Mouse (Mus musculus) v-Abl transformed pro-B cells (cell line): Measurements from ENCODE around the gene Scgb1c1.

Experiments used
- in situ Hi-C, 2 experiments: fragments of 400-800 bp; cut with MboI; formaldehyde crosslinking; loops; one replicate each; pipeline ENCODE4 v1.15.1; 2025; ENCODE audit not compliant: unreplicated experiment in 2 of 2

The Scgb1c1 gene

DNA sequence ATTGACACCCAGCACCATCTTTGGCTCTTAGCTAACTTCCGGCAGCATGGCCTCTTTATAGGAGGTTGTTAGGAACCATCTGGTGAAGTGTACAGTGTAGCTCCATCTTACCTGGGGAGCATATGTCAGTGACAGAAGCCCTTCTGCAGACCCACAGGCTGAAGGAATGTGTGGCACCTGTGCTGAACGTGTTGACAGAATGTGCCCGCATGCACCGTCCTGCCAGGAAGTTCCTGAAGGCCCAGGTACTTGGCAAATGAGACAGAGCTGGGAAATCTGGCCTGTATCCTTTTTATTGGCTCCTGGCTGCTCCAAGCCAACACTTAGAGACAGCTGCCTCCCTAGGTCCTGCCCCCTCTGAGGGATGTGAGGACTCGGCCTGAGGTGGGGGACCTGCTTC lies 15.4 kb downstream of the Scgb1c1 start:
- in situ Hi-C loops: loop anchor here in 1 of 2 experiments (25.0 kb wide), 1 partner anchor 1448 kb away; no protein-coding TSS in a partner anchor

DNA sequence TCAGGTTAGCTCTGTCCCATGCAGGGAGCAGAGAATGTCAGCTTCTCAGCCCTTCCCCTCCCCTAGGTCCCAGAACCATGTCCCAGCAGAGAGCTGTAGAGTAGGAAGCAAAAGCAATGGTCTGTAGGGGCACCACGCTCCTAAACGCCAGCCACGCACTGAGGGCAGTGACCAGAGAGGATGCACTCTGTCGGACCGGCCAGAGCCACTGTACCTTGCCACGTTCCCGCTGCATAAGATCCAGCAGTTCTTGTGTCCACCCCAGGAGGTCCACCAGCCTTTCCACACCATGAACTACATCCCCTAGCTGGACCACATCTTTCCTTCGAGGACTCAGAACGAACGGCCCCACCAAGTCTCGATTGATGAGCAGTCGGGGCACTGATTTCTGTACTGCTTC lies 19.4 kb downstream of the Scgb1c1 start:
- in situ Hi-C loops: loop anchor here in 1 of 2 experiments (25.0 kb wide), 1 partner anchor 1452 kb away; no protein-coding TSS in a partner anchor

DNA sequence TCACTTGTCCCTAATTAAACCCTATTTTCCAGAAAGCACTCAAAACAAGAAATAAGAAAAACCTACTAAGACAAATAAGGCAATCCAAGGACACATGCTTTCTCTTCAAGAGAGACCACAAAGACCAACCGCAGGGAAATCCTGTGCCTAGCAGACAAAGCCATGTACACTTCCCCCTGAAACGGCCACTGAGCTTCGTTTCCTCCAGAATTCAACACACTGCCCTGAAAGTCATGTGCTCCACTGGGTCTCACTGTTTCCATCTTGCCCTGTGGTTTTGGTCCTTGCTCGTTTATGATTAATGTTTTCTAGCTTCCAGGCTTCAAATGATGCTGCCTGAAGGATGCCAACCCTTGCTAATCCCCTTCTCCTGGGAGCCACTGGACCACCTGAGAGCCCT lies 28.9 kb downstream of the Scgb1c1 start:
- in situ Hi-C loops: loop anchor here in 1 of 2 experiments (10.0 to 25.0 kb wide), 2 partner anchors 581 to 1462 kb away; partner anchors contain the start of gene Pnpla2

DNA sequence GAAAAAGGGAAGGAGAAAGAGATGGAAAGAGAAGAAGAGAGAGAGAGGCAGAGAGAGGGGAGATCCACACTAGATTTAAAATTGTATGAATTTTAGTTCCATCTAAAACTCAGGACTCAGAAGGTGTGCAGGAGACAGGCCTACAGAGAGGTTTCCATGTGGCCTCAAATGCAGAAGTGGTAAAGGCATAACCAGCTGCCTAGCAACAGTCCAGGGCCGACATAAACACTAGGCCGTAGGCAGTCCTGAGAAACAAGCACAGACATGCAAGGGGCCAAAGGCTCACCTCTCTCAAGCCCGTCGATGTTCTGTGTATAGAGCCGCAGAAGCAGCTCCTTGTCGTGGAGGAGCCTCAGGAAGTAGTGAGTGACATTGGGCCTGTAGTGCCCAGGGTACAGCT lies 32.0 kb downstream of the Scgb1c1 start:
- in situ Hi-C loops: loop anchor here in 1 of 2 experiments (10.0 to 25.0 kb wide), 2 partner anchors 577 to 1965 kb away; partner anchors contain the start of genes Bnip3 and Pnpla2

DNA sequence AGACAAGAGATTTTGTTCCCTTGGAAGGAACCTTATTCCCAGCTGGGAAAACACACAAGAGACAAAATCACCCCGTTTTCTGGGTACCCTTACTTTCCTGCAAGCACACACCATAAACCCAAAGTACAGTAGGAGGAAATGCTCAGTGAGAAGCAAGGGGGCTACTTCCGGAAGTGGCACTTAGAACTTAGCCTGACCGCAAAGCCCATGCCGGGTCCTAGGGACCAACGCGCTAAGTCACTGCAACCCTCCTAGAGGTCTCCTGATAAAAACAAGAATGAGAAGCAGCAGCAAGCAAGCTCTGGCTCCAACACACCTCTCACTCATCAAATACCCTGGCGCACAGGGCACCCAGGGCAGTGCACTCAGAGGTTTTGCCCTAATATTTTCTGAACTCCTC lies 34.0 kb downstream of the Scgb1c1 start:
- in situ Hi-C loops: loop anchor here in 1 of 2 experiments (10.0 to 25.0 kb wide), 2 partner anchors 575 to 1967 kb away; partner anchors contain the start of genes Bnip3 and Pnpla2

DNA sequence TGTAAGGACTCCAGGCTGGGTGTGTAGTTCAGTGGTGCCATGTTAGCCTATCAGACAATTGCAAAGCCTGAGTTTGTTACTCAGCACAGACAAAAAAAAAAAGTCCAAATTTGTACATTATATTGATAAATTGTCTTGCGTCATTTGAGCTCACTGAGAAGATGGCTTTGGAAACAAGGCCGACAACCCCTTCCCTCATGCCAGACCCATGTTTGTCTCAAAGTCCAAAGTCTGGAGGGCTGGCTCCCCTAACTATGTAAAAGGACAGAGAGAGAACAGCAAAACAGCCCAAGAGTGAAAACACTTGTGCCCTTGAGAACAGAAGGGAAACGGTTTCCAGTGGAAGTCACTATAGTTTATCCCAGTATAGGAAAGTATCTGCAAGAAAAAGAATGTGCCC lies 35.1 kb downstream of the Scgb1c1 start:
- in situ Hi-C loops: loop anchor here in 1 of 2 experiments (25.0 kb wide), 1 partner anchor 1968 kb away; the partner anchor contains the start of gene Bnip3

DNA sequence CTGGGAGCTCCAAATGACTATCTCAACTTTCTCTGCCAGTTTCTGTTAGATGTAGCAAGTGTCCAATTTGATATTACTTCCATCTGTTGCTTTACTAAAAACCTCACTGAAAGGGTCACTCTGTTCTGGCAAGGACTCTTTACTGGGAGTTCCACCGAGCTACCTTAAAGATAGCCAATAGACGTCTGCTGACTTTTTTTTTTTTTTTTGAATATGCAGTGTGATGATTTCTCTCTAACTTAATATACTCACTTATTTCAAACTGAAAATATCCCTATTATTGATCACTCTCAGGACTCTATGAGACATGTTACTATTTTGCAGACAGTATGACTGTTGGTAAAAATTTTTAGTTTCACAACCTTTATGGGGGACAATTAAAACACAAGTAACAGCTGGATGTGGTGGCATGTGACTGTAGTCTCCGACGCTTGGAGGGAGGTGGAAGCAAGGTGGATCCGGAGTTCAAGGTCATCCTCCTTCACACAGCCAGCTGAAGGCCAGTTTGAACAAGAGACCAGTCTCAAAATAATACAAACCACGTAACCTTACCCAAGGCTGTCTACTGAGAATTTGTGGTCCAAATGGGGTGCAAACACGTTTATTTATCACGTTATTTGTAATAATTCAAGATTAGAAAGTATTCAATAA lies 35.6 kb downstream of the Scgb1c1 start:
- in situ Hi-C loops: loop anchor here in 1 of 2 experiments (25.0 kb wide), 1 partner anchor 1969 kb away; the partner anchor contains the start of gene Bnip3

DNA sequence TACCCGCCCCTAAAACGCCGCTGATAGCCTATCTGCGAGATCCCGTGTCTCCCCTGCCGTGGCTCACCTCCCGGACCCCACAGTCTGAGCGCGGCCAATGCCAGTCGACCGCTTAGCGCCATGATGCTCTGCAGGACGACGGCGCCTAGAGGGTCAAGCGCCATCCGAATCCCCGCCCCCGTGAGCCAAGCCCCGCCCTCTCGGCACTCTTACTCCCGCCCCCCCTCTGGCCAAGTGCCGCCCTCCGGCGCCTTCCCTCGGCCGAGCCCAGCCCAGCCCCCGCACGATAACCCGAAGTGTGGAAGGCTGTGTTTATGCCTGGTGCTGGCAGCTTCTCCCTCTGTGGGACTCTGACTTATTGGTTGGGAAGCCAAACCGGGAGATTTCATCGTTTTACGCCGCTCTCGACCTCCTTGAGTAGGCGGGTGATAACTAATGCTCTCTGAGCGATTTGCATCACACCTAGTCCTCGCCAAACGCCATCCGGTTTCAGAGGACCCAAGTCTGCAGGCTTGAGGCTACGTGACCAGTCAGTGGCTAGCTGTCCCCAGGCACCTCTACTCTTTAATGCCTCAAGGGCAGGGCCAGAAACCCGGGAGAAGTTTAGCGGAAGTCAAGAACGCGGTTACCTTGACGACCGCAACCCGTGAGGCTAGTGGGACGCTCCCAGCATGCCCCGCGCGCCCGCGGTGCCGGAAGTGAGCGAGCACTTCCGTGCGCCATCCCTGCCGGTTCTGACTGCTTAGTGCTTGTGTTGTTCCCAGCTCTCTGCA lies 36.5 kb downstream of the Scgb1c1 start, which contains the start of the genes Psmd13 and Sirt3:
Gene Psmd13 (plus strand): TSS at position 273 of the 773 bp plus-strand sequence.
Gene Sirt3 (minus strand): TSS at position 614 of the 773 bp plus-strand sequence.
- in situ Hi-C loops: loop anchor here in 1 of 2 experiments (25.0 kb wide), 1 partner anchor 1970 kb away; the partner anchor contains the start of gene Bnip3

DNA sequence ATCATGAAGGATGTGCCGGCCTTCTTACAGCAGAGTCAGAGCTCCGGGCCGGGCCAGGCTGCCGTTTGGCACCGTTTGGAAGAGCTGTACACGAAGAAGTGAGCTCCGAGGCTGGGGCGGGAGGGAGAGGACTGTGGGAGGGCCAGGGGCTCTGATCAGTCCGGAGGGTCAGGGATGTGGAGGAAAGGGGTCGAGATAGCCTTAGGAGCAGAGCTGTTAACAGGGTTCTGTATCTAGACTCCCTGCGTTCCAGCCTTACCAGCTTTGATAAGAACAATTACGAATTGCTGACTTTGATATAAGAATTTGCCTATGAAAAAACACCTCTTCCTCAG lies 37.1 kb downstream of the Scgb1c1 start:
- in situ Hi-C loops: loop anchor here in 1 of 2 experiments (25.0 kb wide), 1 partner anchor 1970 kb away; the partner anchor contains the start of gene Bnip3

DNA sequence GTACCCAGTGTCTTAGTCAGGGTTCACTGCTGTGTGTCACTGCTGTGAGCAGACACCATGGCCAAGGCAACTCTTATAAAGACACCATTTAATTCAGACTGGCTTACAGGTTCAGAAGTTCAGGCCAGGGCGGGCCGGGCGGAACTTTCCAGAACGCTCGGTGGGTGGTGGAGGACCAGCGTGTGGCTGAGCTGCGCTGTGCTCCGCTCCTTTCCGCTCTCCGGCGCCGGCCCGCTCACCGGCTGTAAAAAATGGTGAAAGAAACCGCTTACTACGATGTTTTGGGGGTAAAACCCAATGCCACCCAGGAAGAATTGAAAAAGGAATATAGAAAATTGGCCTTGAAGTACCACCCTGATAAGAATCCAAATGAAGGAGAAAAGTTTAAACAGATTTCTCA lies 45.3 kb downstream of the Scgb1c1 start:
- in situ Hi-C loops: loop anchor here in 1 of 2 experiments (25.0 kb wide), 1 partner anchor 1978 kb away; the partner anchor contains the start of gene Bnip3

DNA sequence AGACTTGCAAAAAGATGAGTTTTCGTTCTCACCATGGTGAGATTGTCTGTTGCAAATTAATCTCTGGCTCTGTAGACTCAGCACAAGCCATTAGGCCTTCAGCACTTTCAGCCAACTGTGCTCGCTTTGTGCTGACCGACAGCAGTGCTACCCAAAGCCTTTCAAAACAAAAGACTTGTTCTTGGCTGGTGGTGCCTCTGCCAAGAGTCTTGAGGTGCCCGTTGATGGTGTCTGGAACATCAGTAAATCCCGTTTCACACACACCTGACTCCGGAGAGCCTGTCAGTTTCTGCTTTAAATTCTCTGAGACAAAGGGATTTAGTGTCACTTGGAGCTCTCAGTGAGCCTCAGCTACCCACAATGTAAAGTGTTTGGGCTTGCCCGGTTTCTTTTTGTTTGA lies 48.7 kb downstream of the Scgb1c1 start:
- in situ Hi-C loops: loop anchor here in 1 of 2 experiments (25.0 kb wide), 1 partner anchor 1982 kb away; the partner anchor contains the start of gene Bnip3

DNA sequence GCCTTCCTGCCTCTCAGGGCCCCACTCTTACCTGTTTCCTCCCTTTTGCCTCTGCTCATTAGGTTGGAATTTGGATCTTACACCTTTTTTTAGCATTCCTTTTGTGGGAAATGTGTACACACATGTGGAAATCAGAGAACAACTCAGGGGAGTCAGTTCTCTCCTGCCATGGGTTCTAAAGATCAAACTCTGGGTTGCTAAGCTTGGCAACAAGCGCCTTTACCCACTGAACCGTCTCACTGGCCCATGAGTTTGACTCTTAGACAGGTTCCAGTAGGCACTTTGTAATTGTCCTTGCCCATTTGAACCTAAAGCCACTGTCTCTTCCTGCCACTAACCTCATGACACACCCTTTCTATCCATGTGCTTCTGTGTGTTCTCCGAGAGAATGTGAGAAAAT lies 49.3 kb downstream of the Scgb1c1 start:
- in situ Hi-C loops: loop anchor here in 1 of 2 experiments (25.0 kb wide), 1 partner anchor 1982 kb away; the partner anchor contains the start of gene Bnip3
